Mouse (Mus musculus) testis, adult 10 weeks (tissue): ENCODE data around the gene 7420426K07Rik. TPM values are rescaled to one million over a fixed set of nuclear protein-coding genes. Genes with fewer than 3 reads are reported as not detected.

Source experiments
- polyA plus RNA-seq: library from polyadenylated mRNA; stranded (reverse); fragments of 350-450 nt; fragmentation: Illumina TruSeq; extraction: RNeasy Lipid Tissue Mini Kit (QIAGEN cat#74804); gene quantifications from one replicate; pipeline ENCODE4 v1.2.3, GENCODE M21; 2014; ENCODE audit warnings: low read depth, low replicate concordance

7420426K07Rik gene
- not detected for polyA plus RNA-seq

GRCm38 (mm10) chr9:98902819-98903218, at the start of gene 7420426K07Rik:
Gene 7420426K07Rik, plus strand, starts transcription at chr9:98903119.

GRCm38 (mm10) chr9:98856210-98856609, 46.7 kb upstream of the 7420426K07Rik start, which contains the start of gene Prr23a2:
Gene Prr23a2, plus strand, starts transcription at chr9:98856494.

GRCm38 (mm10) chr9:98864571-98864970, 38.3 kb upstream of the 7420426K07Rik start, which contains the start of gene Prr23a3:
Gene Prr23a3, plus strand, starts transcription at chr9:98864767.

Other genes with a start within 250 kb of the 7420426K07Rik start
- not detected for gene Prr23a1, start 60.6 kb upstream of the 7420426K07Rik start, polyA plus RNA-seq
- not detected for gene Prr23a2, start 46.6 kb upstream of the 7420426K07Rik start, polyA plus RNA-seq
- 0.41 TPM for gene Prr23a3, start 38.4 kb upstream of the 7420426K07Rik start, polyA plus RNA-seq
- not detected for gene Foxl2, start 52.2 kb downstream of the 7420426K07Rik start, polyA plus RNA-seq
- gene Faim, start 83.3 kb downstream of the 7420426K07Rik start, polyA plus RNA-seq: 19.8 TPM
- gene Gm1123, start 132.6 kb downstream of the 7420426K07Rik start, polyA plus RNA-seq: 0.27 TPM
- 8.4 TPM for gene Pik3cb, start 237.5 kb downstream of the 7420426K07Rik start, polyA plus RNA-seq